Mouse (Mus musculus): ENCODE results near the gene Lrr1. TPM values are rescaled to one million over a fixed set of nuclear protein-coding genes. Genes with fewer than 3 reads are reported as not detected.
A peak's percentile ranks its signal among the peaks of the same experiment; 100 is the strongest.

The Lrr1 gene
- polyA plus RNA-seq, 1 experiment from 2014 or later: 1.9 TPM

GRCm38 (mm10) chr12:69227776-69228466, 59.3 kb downstream of the Lrr1 start, which contains the start of gene Pole2:
TSS of gene Pole2 (minus strand) at chr12:69228195.
- H3K4me1 ChIP-seq (ENCODE audit: insufficient read depth, low read depth, low read length): no peaks in the 10 kb centered on the region
- under 1% methylated on average over 37 of the region's 37 CpGs for WGBS
- TF ChIP-seq EP300 (IDR thresholded peaks at IDR 0.05) (no peak), CTCF (IDR thresholded peaks at IDR 0.05) (no peak; the same call in 1 of the 2 replicates)
- peak within 1 kb of the TSS; percentile 63 for H3K27ac ChIP-seq (ENCODE audit: low read length)
- ATAC-seq: peak; percentile 97
- peak; percentile 94 for DNase-seq (ENCODE audit: low spot score)
- H3K4me2 ChIP-seq (replicated peaks; ENCODE audit: low read depth, low read length): peak within 1 kb of the TSS; percentile 52
- H3K9ac ChIP-seq (replicated peaks; ENCODE audit: low read depth): peak within 1 kb of the TSS; percentile 50
- no peaks in the 10 kb centered on the region for H3K36me3 ChIP-seq (ENCODE audit: insufficient read depth, low read length)
- no peaks in the 10 kb centered on the region for H3K9me3 ChIP-seq (ENCODE audit: low read length)
- peak within 1 kb of the TSS; percentile 70 for H3K4me3 ChIP-seq (ENCODE audit: low read depth, low read length)
- no peaks in the 10 kb centered on the region for H3K27me3 ChIP-seq (replicated peaks; ENCODE audit: insufficient read depth, low read length)

Small RNA genes lying within 50 kb of the gene (microRNA-seq; reads per million reads assigned to microRNA genes)
- not detected for gene Gm47287
- not detected for gene Gm47295

Other genes starting within 250 kb of the Lrr1 start
- gene Rps29, start 9.6 kb upstream of the Lrr1 start, polyA plus RNA-seq (2015; fragmentation: Nextera tagmentation; extraction: Ambion mirVana): 1,546 and 1,642 TPM in 2 replicates
- 481 and 510 TPM in 2 replicates for gene Rpl36al, start 15.3 kb downstream of the Lrr1 start, polyA plus RNA-seq (2015; fragmentation: Nextera tagmentation; extraction: Ambion mirVana)
- gene Mgat2, start 15.3 kb downstream of the Lrr1 start, polyA plus RNA-seq (2015; fragmentation: Nextera tagmentation; extraction: Ambion mirVana): 45.7 and 50.0 TPM in 2 replicates
- gene Gm49383, start 28.3 kb downstream of the Lrr1 start, polyA plus RNA-seq (2015; fragmentation: Nextera tagmentation; extraction: Ambion mirVana): 7.9 and 8.2 TPM in 2 replicates
- 5.8 and 6.3 TPM in 2 replicates for gene Dnaaf2, start 29.6 kb downstream of the Lrr1 start, polyA plus RNA-seq (2015; fragmentation: Nextera tagmentation; extraction: Ambion mirVana)
- 6.3 and 6.4 TPM in 2 replicates for gene Gm49384, start 35.5 kb downstream of the Lrr1 start, polyA plus RNA-seq (2015; fragmentation: Nextera tagmentation; extraction: Ambion mirVana)
- gene Pole2, start 59.4 kb downstream of the Lrr1 start, polyA plus RNA-seq (2015; fragmentation: Nextera tagmentation; extraction: Ambion mirVana): 5.3 and 6.1 TPM in 2 replicates
- 22.7 and 25.5 TPM in 2 replicates for gene Klhdc1, start 72.4 kb downstream of the Lrr1 start, polyA plus RNA-seq (2015; fragmentation: Nextera tagmentation; extraction: Ambion mirVana)
- 82.1 and 83.9 TPM in 2 replicates for gene Klhdc2, start 127.9 kb downstream of the Lrr1 start, polyA plus RNA-seq (2015; fragmentation: Nextera tagmentation; extraction: Ambion mirVana)
- gene Nemf, start 188.4 kb downstream of the Lrr1 start, polyA plus RNA-seq (2015; fragmentation: Nextera tagmentation; extraction: Ambion mirVana): 65.5 and 68.5 TPM in 2 replicates
- gene Arf6, start 203.3 kb downstream of the Lrr1 start, polyA plus RNA-seq (2015; fragmentation: Nextera tagmentation; extraction: Ambion mirVana): 86.3 and 92.5 TPM in 2 replicates
- 2.6 and 3.2 TPM in 2 replicates for gene Gm9887, start 203.6 kb downstream of the Lrr1 start, polyA plus RNA-seq (2015; fragmentation: Nextera tagmentation; extraction: Ambion mirVana)

Data from lung, postnatal 0 days (tissue).